Mouse (Mus musculus): ENCODE results near the gene Rps11.

Gene Rps11

GRCm38 (mm10) chr7:45124224-45125143 lies at the start of gene Rps11:
TSS of gene Rps11 (minus strand) at chr7:45124439.
- DNase-seq (ENCODE audit: low read depth, low spot score), result peak; percentile 100

GRCm38 (mm10) chr7:45173772-45174171 lies 49.5 kb upstream of the Rps11 start:
- DNase-seq (ENCODE audit: low read depth, low spot score), result peak; percentile 69

GRCm38 (mm10) chr7:45172974-45173373 lies 48.7 kb upstream of the Rps11 start:
- DNase-seq (ENCODE audit: low read depth, low spot score), result no peak

- peak; percentile 86 for DNase-seq (ENCODE audit: low read depth, low spot score)
Observed at GRCm38 (mm10) chr7:45169495-45169894, 45.3 kb upstream of the Rps11 start.

GRCm38 (mm10) chr7:45168656-45169055 lies 44.4 kb upstream of the Rps11 start:
- DNase-seq (ENCODE audit: low read depth, low spot score), result peak; percentile 42

- peak; percentile 88 for DNase-seq (ENCODE audit: low read depth, low spot score)
Observed at GRCm38 (mm10) chr7:45167761-45168445, 43.7 kb upstream of the Rps11 start.

GRCm38 (mm10) chr7:45166950-45167401 lies 42.7 kb upstream of the Rps11 start:
- peak; percentile 89 for DNase-seq (ENCODE audit: low read depth, low spot score)

- DNase-seq (ENCODE audit: low read depth, low spot score), result peak; percentile 33
Observed at GRCm38 (mm10) chr7:45165701-45166100, 41.5 kb upstream of the Rps11 start.

GRCm38 (mm10) chr7:45164833-45165232 lies 40.6 kb upstream of the Rps11 start:
- DNase-seq (ENCODE audit: low read depth, low spot score), result peak; percentile 79

- DNase-seq (ENCODE audit: low read depth, low spot score), result peak; percentile 85
Observed at GRCm38 (mm10) chr7:45163735-45164490, 39.7 kb upstream of the Rps11 start, which contains the start of gene Slc17a7. TSS of gene Slc17a7 (plus strand) at chr7:45163949.

- DNase-seq (ENCODE audit: low read depth, low spot score), result no peak
Observed at GRCm38 (mm10) chr7:45162996-45163615, 38.9 kb upstream of the Rps11 start.

- peak; percentile 73 for DNase-seq (ENCODE audit: low read depth, low spot score)
Observed at GRCm38 (mm10) chr7:45162551-45162950, 38.3 kb upstream of the Rps11 start.

GRCm38 (mm10) chr7:45161612-45162473 lies 37.6 kb upstream of the Rps11 start:
- peak; percentile 99 for DNase-seq (ENCODE audit: low read depth, low spot score)

- no peak for DNase-seq (ENCODE audit: low read depth, low spot score)
Observed at GRCm38 (mm10) chr7:45160866-45161265, 36.6 kb upstream of the Rps11 start.

- DNase-seq (ENCODE audit: low read depth, low spot score), result no peak
Observed at GRCm38 (mm10) chr7:45160316-45160800, 36.1 kb upstream of the Rps11 start.

GRCm38 (mm10) chr7:45158991-45159390 lies 34.8 kb upstream of the Rps11 start:
- DNase-seq (ENCODE audit: low read depth, low spot score), result no peak

GRCm38 (mm10) chr7:45157459-45157858 lies 33.2 kb upstream of the Rps11 start:
- DNase-seq (ENCODE audit: low read depth, low spot score), result peak; percentile 80

GRCm38 (mm10) chr7:45156206-45156605 lies 32.0 kb upstream of the Rps11 start:
- DNase-seq (ENCODE audit: low read depth, low spot score), result no peak

- no peak for DNase-seq (ENCODE audit: low read depth, low spot score)
Observed at GRCm38 (mm10) chr7:45155590-45155989, 31.4 kb upstream of the Rps11 start.

GRCm38 (mm10) chr7:45154993-45155514 lies 30.8 kb upstream of the Rps11 start:
- peak; percentile 62 for DNase-seq (ENCODE audit: low read depth, low spot score)
